Mouse (Mus musculus) Patski (cell line): ENCODE results near the gene Maf. TPM values are rescaled to one million over a fixed set of nuclear protein-coding genes. Genes with fewer than 3 reads are reported as not detected.

Experiments
- ATAC-seq: fragments of 100-300 bp; one replicate; pipeline ENCODE4 v1.8.0; 2021
- CTCF ChIA-PET: fragments of 350-600 bp; sonication (Branson Sonifier 250); formaldehyde crosslinking; loops from one replicate; lab custom pipeline; 2022; ENCODE audit warnings: inconsistent platforms; lab: Charles Lee
- POLR2A ChIA-PET: fragments of 350-600 bp; sonication (Branson Sonifier 250); formaldehyde crosslinking; loops from one replicate; lab custom pipeline; 2022; ENCODE audit warnings: antibody characterized with exemption, inconsistent platforms; lab: Charles Lee
- DNase-seq: peaks from one replicate; pipeline ENCODE4 v3.0.0-alpha.2; 2011; ENCODE audit warnings: low read depth, low spot score
- H3K27me3 ChIP-seq: fragments of 371-371 bp; one replicate; pipeline ENCODE4 v1.5.1; 2021
- CTCF ChIP-seq: fragments of 100-300 bp; IDR thresholded peaks from one replicate; pipeline ENCODE4 v1.5.1; 2021
- in situ Hi-C: fragments of 300-500 bp; cut with MboI; formaldehyde crosslinking; loops from 3 replicates; pipeline ENCODE4 v1.11.1; 2018; ENCODE audit warnings: low pct_unique_long_range_greater_than_20kb, mixed read lengths
- polyA plus RNA-seq: library from polyadenylated mRNA; unstranded; gene quantifications from one replicate; pipeline ENCODE4 v1.2.3, GENCODE M21; 2021

Gene Maf
- polyA plus RNA-seq, 1 experiment from 2014 or later: 37.7 TPM

- H3K27me3 ChIP-seq: no peaks in the 10 kb centered on the region
- ATAC-seq: no peak
- POLR2A ChIA-PET: no interaction called here
- CTCF ChIA-PET: no interaction called here
- in situ Hi-C loops: no loop called here
- DNase-seq: no peak
- TF ChIP-seq CTCF: no peak
These were observed 28.1 kb downstream of the Maf start for GRCm38 (mm10) chr8:115679539-115679938.

GRCm38 (mm10) chr8:115664866-115665265 is 42.7 kb downstream of the Maf start:
- POLR2A ChIA-PET: no interaction called here
- DNase-seq (no peak), ATAC-seq (no peak)
- CTCF ChIA-PET: no interaction called here
- no peak for TF ChIP-seq CTCF
- in situ Hi-C loops: no loop called here
- H3K27me3 ChIP-seq: no peaks in the 10 kb centered on the region

DNA sequence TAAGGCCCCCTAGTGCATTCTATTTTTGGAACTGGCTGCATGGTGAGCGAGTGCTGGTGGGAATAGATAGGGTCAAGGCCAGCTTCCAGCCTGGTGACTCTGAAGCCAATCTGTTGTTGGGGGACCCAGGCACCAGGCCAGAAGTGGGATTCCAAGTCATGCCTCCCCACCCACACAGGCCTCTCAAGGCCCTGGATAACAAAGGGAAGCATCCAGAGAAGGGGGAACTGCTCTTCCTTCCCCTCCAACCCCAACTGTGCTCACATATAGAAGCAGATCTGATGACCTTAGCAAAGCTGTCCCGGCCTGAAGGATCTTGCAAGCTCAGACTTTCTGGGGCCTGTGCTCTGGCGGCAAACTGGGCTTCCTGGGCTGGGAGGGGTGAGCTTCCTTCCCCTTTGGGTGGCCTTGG is 57.5 kb downstream of the Maf start:
- in situ Hi-C loops: no loop called here
- CTCF ChIA-PET: no interaction called here
- no peak for DNase-seq
- POLR2A ChIA-PET: no interaction called here
- no peak for ATAC-seq
- no peaks in the 10 kb centered on the region for H3K27me3 ChIP-seq
- no peak for TF ChIP-seq CTCF

GRCm38 (mm10) chr8:115645139-115645538 is 62.5 kb downstream of the Maf start:
- in situ Hi-C loops: no loop called here
- DNase-seq (no peak), ATAC-seq (no peak)
- H3K27me3 ChIP-seq: no peaks in the 10 kb centered on the region
- POLR2A ChIA-PET: no interaction called here
- CTCF ChIA-PET: no interaction called here
- TF ChIP-seq CTCF: no peak

GRCm38 (mm10) chr8:115641936-115642335 is 65.7 kb downstream of the Maf start:
- in situ Hi-C loops: no loop called here
- DNase-seq (no peak), ATAC-seq (no peak)
- ChIA-PET CTCF (no interaction called here), POLR2A (no interaction called here)
- no peak for TF ChIP-seq CTCF
- H3K27me3 ChIP-seq: no peaks in the 10 kb centered on the region

DNA sequence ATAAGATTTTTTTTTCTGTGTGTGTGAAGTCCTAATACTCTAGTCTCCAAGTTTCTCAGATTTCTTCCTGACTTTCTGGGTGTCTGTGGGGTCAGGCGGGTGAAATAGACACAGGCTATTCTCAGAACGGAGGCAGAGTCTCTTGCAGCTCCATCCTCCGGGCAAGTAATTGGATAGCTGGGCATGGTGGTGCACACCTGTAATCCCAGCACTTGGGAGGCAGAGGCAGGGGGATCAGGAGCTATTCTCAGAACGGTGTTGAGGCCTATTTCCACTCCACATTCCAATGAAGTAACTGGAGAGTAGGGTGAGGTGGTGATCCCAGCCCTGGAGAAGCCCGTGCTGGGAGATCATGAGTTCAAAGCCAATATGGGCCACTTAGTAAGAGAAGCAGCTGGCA is 67.6 kb downstream of the Maf start:
- TF ChIP-seq CTCF: no peak
- no peak for DNase-seq
- ATAC-seq: no peak

GRCm38 (mm10) chr8:115636751-115637150 is 70.8 kb downstream of the Maf start:
- ATAC-seq (no peak), DNase-seq (no peak)
- TF ChIP-seq CTCF: no peak
- ChIA-PET POLR2A (no interaction called here), CTCF (no interaction called here)
- peaks cover 4% of the 10 kb centered on the region for H3K27me3 ChIP-seq
- in situ Hi-C loops: no loop called here

More for the DNA sequence above, 67.6 kb downstream of the Maf start:
- POLR2A ChIA-PET: no interaction called here
- in situ Hi-C loops: no loop called here
- CTCF ChIA-PET: interaction anchor here (1.7 kb wide), 1 partner anchor 11 kb away, joined by 3 read pairs; no protein-coding TSS in a partner anchor
- H3K27me3 ChIP-seq: no peaks in the 10 kb centered on the region
